Mouse (Mus musculus) heart, adult 2 months (tissue): ENCODE measurements around the gene Bace1.

Source experiments
- EP300 ChIP-seq: fragments of 200-500 bp; IDR thresholded peaks from 2 replicates; pipeline ENCODE4 v1.6.1; 2011; ENCODE audit warnings: low read depth, low read length, control low read depth; ENCODE audit not compliant: insufficient read depth
- POLR2A ChIP-seq: fragments of 200-500 bp; IDR thresholded peaks from 2 replicates; pipeline ENCODE4 v1.6.1; 2011; ENCODE audit warnings: mild to moderate bottlenecking, low read depth, low read length, control low read depth; ENCODE audit not compliant: insufficient read depth

GRCm38 (mm10) chr9:45818406-45819011 is 19.9 kb upstream of the Bace1 start:
- TF ChIP-seq POLR2A (no peak), EP300 (no peak)
